Mouse (Mus musculus): ENCODE data around the gene Rassf2. TPM values are rescaled to one million over a fixed set of nuclear protein-coding genes. Genes with fewer than 3 reads are reported as not detected.

Rassf2 gene
- polyA plus RNA-seq, 1 experiment from 2014 or later, result 15.8 TPM

DNA sequence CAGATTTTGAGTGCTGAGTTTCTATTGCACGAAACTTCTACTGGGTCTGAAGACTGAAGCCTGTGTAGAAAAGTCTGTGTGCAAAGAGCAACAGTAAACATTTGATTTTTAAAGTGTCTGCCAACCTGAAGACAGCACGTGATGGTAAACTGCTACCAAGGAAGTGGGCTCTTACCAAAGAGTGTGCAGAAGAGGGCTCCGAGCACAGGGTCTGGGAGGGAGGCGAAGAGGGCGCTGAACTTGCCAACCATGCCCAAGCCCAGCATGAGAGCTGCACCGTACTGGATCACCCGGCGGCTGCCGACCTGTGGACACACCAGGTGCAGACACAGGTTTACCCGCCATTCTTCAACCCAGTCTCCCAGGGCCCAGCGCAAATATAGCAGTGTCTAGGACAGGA lies 31.8 kb upstream of the Rassf2 start:
- Histone ChIP-seq H3K9me3 (ENCODE audit: low read depth, low read length) (no peaks in the 10 kb centered on the region), H3K36me3 (ENCODE audit: insufficient read depth) (peaks cover 26% of the 10 kb centered on the region)
- 91% methylated on average over 11 of the region's 11 CpGs for WGBS

DNA sequence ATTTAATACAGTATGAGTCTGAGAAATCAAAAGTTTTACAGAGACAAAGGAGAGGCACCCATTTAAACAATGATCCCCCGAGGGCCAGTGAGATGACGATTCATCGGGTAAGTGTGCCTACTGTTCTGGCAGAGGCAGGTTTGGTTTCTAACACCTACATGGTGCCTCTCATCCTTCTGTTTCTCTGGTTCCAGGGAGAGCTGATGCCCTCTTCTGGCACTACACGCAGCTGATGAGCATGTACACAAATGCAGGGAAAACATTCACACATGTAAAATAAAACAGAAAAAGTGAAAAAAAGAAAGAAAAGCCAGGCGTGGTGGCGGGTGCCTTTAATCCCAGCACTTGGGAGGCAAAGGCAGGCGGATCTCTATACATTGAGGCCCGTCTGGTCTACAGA lies 29.9 kb upstream of the Rassf2 start:
- H3K9me3 ChIP-seq (ENCODE audit: low read depth, low read length), result no peaks in the 10 kb centered on the region
- H3K4me2 ChIP-seq, result no peak overlapping the region
- H3K36me3 ChIP-seq (ENCODE audit: insufficient read depth), result peaks cover 22% of the 10 kb centered on the region
- H3K4me1 ChIP-seq (ENCODE audit: insufficient read depth), result peaks cover 7% of the 10 kb centered on the region; the same call in 1 of the 2 replicates
- no peak overlapping the region for H3K9ac ChIP-seq
- DNase-seq (no peak), ATAC-seq (ENCODE audit: insufficient read depth) (no peak)
- no peaks in the 10 kb centered on the region for H3K27me3 ChIP-seq (ENCODE audit: insufficient read depth, low read length)
- no peak overlapping the region for H3K4me3 ChIP-seq (ENCODE audit: low read depth, low read length)
- H3K27ac ChIP-seq (ENCODE audit: low read depth), result no peak overlapping the region
- 85% methylated on average over 8 of the region's 8 CpGs for WGBS
- TF ChIP-seq CTCF (IDR thresholded peaks at IDR 0.05; ENCODE audit: low read depth), result peak; percentile 37

More for the DNA sequence above, 31.8 kb upstream of the Rassf2 start:
- H3K27me3 ChIP-seq (ENCODE audit: insufficient read depth, low read length), result no peaks in the 10 kb centered on the region
- ATAC-seq (ENCODE audit: insufficient read depth) (no peak), DNase-seq (no peak)
- no peak overlapping the region for H3K4me2 ChIP-seq
- H3K4me3 ChIP-seq (ENCODE audit: low read depth, low read length), result no peak overlapping the region
- H3K9ac ChIP-seq, result no peak overlapping the region
- H3K27ac ChIP-seq (ENCODE audit: low read depth), result no peak overlapping the region
- no peaks in the 10 kb centered on the region for H3K4me1 ChIP-seq (ENCODE audit: insufficient read depth)
- TF ChIP-seq CTCF (IDR thresholded peaks at IDR 0.05; ENCODE audit: low read depth), result no peak

- Histone ChIP-seq H3K4me3 (ENCODE audit: low read depth, low read length) (no peak overlapping the region), H3K4me1 (ENCODE audit: insufficient read depth) (peaks cover 7% of the 10 kb centered on the region; the same call in 1 of the 2 replicates), H3K9me3 (ENCODE audit: low read depth, low read length) (no peaks in the 10 kb centered on the region), H3K27ac (ENCODE audit: low read depth) (peak overlapping the region; percentile 60; the same call in 1 of the 2 replicates), H3K27me3 (ENCODE audit: insufficient read depth, low read length) (no peaks in the 10 kb centered on the region), H3K36me3 (ENCODE audit: insufficient read depth) (peaks cover 20% of the 10 kb centered on the region), H3K9ac (no peak overlapping the region), H3K4me2 (peak overlapping the region; percentile 7; the same call in 1 of the 2 replicates)
- ATAC-seq (ENCODE audit: insufficient read depth) (peak; percentile 93), DNase-seq (peak; percentile 92)
- no peak for TF ChIP-seq CTCF (IDR thresholded peaks at IDR 0.05; ENCODE audit: low read depth)
- WGBS, result 31% methylated on average over 8 of the region's 8 CpGs
These were observed 25.3 kb upstream of the Rassf2 start for GRCm38 (mm10) chr2:132055349-132055753.

DNA sequence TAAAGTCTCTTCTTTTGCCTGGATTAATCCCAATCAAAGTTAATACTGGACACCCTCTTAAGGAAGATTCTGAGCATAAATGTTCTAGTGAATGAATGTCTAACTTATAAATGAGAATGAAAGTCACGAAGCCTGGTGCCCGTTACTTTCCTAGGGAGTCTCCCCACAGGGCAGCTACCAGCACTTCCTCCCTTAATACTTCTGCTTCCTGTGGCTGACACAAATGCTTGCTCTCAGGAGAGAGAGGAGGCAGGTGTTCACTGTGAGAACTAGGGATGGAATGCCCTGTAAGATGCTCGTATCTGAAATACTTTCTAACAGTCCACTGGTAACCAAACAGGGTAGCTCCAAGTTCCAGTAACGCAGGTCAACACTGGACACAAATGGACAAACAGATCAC lies 23.8 kb upstream of the Rassf2 start:
- no peak overlapping the region for H3K9ac ChIP-seq
- H3K9me3 ChIP-seq (ENCODE audit: low read depth, low read length), result no peaks in the 10 kb centered on the region
- H3K4me3 ChIP-seq (ENCODE audit: low read depth, low read length), result no peak overlapping the region
- DNase-seq (no peak), ATAC-seq (ENCODE audit: insufficient read depth) (no peak)
- no peak overlapping the region for H3K27ac ChIP-seq (ENCODE audit: low read depth)
- H3K4me1 ChIP-seq (ENCODE audit: insufficient read depth), result peaks cover 12% of the 10 kb centered on the region; the same call in 1 of the 2 replicates
- no peaks in the 10 kb centered on the region for H3K27me3 ChIP-seq (ENCODE audit: insufficient read depth, low read length)
- TF ChIP-seq CTCF (IDR thresholded peaks at IDR 0.05; ENCODE audit: low read depth), result no peak
- H3K36me3 ChIP-seq (ENCODE audit: insufficient read depth), result peaks cover 10% of the 10 kb centered on the region; the same call in 1 of the 2 replicates
- H3K4me2 ChIP-seq, result no peak overlapping the region
- 89% methylated on average over 4 of the region's 4 CpGs for WGBS

DNA sequence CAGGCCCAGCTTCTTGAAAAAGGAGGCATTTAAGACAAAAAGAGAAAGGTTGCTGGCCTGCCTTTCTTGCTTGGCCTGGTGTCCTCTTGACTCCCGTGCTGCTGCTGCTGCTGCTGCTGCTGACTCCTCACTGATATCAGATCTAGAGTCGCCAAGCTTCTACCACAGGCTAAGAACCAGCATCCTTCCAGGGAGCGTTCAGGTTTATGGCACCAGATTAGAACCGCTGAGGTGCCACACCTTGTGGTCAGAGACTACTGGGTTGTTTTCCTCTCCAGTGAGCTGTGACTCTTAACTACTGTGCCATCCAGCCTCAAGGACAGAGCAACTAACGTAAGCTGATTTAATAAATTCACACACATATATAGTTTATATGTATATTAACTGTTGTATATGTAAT lies 21.7 kb upstream of the Rassf2 start:
- 73% methylated on average over 5 of the region's 5 CpGs for WGBS
- ATAC-seq (ENCODE audit: insufficient read depth), result no peak
- TF ChIP-seq CTCF (IDR thresholded peaks at IDR 0.05; ENCODE audit: low read depth), result no peak

GRCm38 (mm10) chr2:132049921-132050320 lies 19.9 kb upstream of the Rassf2 start:
- H3K27me3 ChIP-seq (ENCODE audit: insufficient read depth, low read length), result no peaks in the 10 kb centered on the region
- no peak overlapping the region for H3K4me3 ChIP-seq (ENCODE audit: low read depth, low read length)
- peak overlapping the region; percentile 36; the same call in 1 of the 2 replicates for H3K27ac ChIP-seq (ENCODE audit: low read depth)
- no peak for TF ChIP-seq CTCF (IDR thresholded peaks at IDR 0.05; ENCODE audit: low read depth)
- H3K4me1 ChIP-seq (ENCODE audit: insufficient read depth), result peaks cover 8% of the 10 kb centered on the region; the same call in 1 of the 2 replicates
- H3K36me3 ChIP-seq (ENCODE audit: insufficient read depth), result no peaks in the 10 kb centered on the region
- no peak overlapping the region for H3K4me2 ChIP-seq
- WGBS, result 8% methylated on average over 3 of the region's 3 CpGs
- no peak for DNase-seq
- ATAC-seq (ENCODE audit: insufficient read depth), result no peak
- no peak overlapping the region for H3K9ac ChIP-seq
- no peaks in the 10 kb centered on the region for H3K9me3 ChIP-seq (ENCODE audit: low read depth, low read length)

More for the DNA sequence above, 21.7 kb upstream of the Rassf2 start:
- no peak overlapping the region for H3K4me2 ChIP-seq
- H3K9me3 ChIP-seq (ENCODE audit: low read depth, low read length), result no peaks in the 10 kb centered on the region
- peaks cover 4% of the 10 kb centered on the region; the same call in 1 of the 2 replicates for H3K36me3 ChIP-seq (ENCODE audit: insufficient read depth)
- H3K4me3 ChIP-seq (ENCODE audit: low read depth, low read length), result no peak overlapping the region
- H3K27ac ChIP-seq (ENCODE audit: low read depth), result no peak overlapping the region
- DNase-seq, result no peak
- H3K4me1 ChIP-seq (ENCODE audit: insufficient read depth), result peaks cover 15% of the 10 kb centered on the region
- no peak overlapping the region for H3K9ac ChIP-seq
- no peaks in the 10 kb centered on the region for H3K27me3 ChIP-seq (ENCODE audit: insufficient read depth, low read length)

- TF ChIP-seq CTCF (IDR thresholded peaks at IDR 0.05; ENCODE audit: low read depth), result no peak
- no peaks in the 10 kb centered on the region for H3K36me3 ChIP-seq (ENCODE audit: insufficient read depth)
- H3K4me3 ChIP-seq (ENCODE audit: low read depth, low read length), result no peak overlapping the region
- no peak overlapping the region for H3K4me2 ChIP-seq
- H3K27me3 ChIP-seq (ENCODE audit: insufficient read depth, low read length), result no peaks in the 10 kb centered on the region
- no peak for DNase-seq
- no peak overlapping the region for H3K27ac ChIP-seq (ENCODE audit: low read depth)
- no peak overlapping the region for H3K9ac ChIP-seq
- no peaks in the 10 kb centered on the region for H3K9me3 ChIP-seq (ENCODE audit: low read depth, low read length)
- H3K4me1 ChIP-seq (ENCODE audit: insufficient read depth), result peaks cover 8% of the 10 kb centered on the region; the same call in 1 of the 2 replicates
- WGBS, result 67% methylated on average over 3 of the region's 3 CpGs
- no peak for ATAC-seq (ENCODE audit: insufficient read depth)
These were observed 19.4 kb upstream of the Rassf2 start for GRCm38 (mm10) chr2:132049491-132049890.

Data from lung, embryonic 14.5 days (tissue).